Mouse (Mus musculus) CH12.LX (cell line): ENCODE measurements at regions not wholly inside any gene's neighbourhood (a gene's known extent, or its start where the extent isn't known, plus 50 kb on each side); places are given as distances from the start of the nearest gene placed in this dataset.

Experiments used
- DNase-seq: peaks from one replicate; pipeline ENCODE4 v3.0.0-alpha.2; 2013; ENCODE audit errors: extremely low read depth
- H3K27ac ChIP-seq: 2 replicates; pipeline ENCODE4 v1.5.1; 2012; ENCODE audit warnings: low read depth, mild to moderate bottlenecking, control low read depth, moderate library complexity; ENCODE audit not compliant: insufficient read depth
- H3K27me3 ChIP-seq: replicated peaks from 2 replicates; pipeline ENCODE3; 2012; ENCODE audit warnings: inconsistent platforms
- H3K36me3 ChIP-seq, 2 experiments: replicated peaks in 1 of 2; 2 replicates each; pipeline versions ENCODE3 to v1.6.1; 2012; ENCODE audit warnings: inconsistent platforms in 1 of 2, low read length in 1 of 2, mild to moderate bottlenecking in 1 of 2, mixed read lengths in 1 of 2, moderate library complexity in 1 of 2; ENCODE audit not compliant: control insufficient read depth in 1 of 2, insufficient read depth in 1 of 2
- H3K4me1 ChIP-seq, 2 experiments: 2 replicates each; pipeline ENCODE4 v1.6.1; 2012; ENCODE audit warnings: inconsistent platforms in 1 of 2, moderate library complexity in 1 of 2; ENCODE audit not compliant: insufficient read depth in 2 of 2, control insufficient read depth in 1 of 2
- H3K4me2 ChIP-seq: 2 replicates; pipeline ENCODE4 v1.6.1; 2012; ENCODE audit warnings: low read depth, mild to moderate bottlenecking, control low read depth; ENCODE audit not compliant: poor library complexity, insufficient read depth, severe bottlenecking
- H3K4me3 ChIP-seq, 3 experiments: fragments of 150-350 bp in 1 of 3; sonication (generic) in 1 of 3; replicated peaks in 1 of 3; 2 replicates each; pipeline versions ENCODE3 to v1.5.1; 2011 to 2012; ENCODE audit warnings: low read depth in 2 of 3, low read length in 2 of 3, mild to moderate bottlenecking in 2 of 3, moderate library complexity in 2 of 3, control low read depth in 1 of 3, improper control_type of control experiment in 1 of 3, inconsistent platforms in 1 of 3, mixed read lengths in 1 of 3; ENCODE audit not compliant: poor library complexity in 1 of 3
- H3K79me2 ChIP-seq: replicated peaks from 2 replicates; pipeline ENCODE4 v1.6.1; 2012; ENCODE audit warnings: mild to moderate bottlenecking, moderate library complexity; ENCODE audit not compliant: control insufficient read depth, poor library complexity, insufficient read depth, severe bottlenecking; ENCODE audit errors: extremely low read depth
- H3K9ac ChIP-seq: 2 replicates; pipeline ENCODE4 v1.6.1; 2012; ENCODE audit warnings: low read depth, mild to moderate bottlenecking, control low read depth, moderate library complexity; ENCODE audit not compliant: insufficient read depth
- H3K9me3 ChIP-seq: replicated peaks from 2 replicates; pipeline ENCODE3; 2012; ENCODE audit warnings: low read length, inconsistent platforms, mixed read lengths
- CHD2 ChIP-seq: IDR thresholded peaks from 2 replicates; pipeline ENCODE4 v1.6.1; 2011; ENCODE audit warnings: low read length, improper control_type of control experiment
- E2F4 ChIP-seq: IDR thresholded peaks from 2 replicates; pipeline ENCODE4 v1.6.1; 2011; ENCODE audit warnings: low read depth, low read length, improper control_type of control experiment; ENCODE audit not compliant: insufficient replicate concordance
- EP300 ChIP-seq: IDR thresholded peaks from 2 replicates; pipeline ENCODE4 v1.6.1; 2011; ENCODE audit warnings: low read length, improper control_type of control experiment
- GABPA ChIP-seq: IDR thresholded peaks from 2 replicates; pipeline ENCODE4 v1.6.1; 2012; ENCODE audit warnings: low read depth, low read length, improper control_type of control experiment, inconsistent platforms; ENCODE audit not compliant: insufficient replicate concordance
- HCFC1 ChIP-seq: IDR thresholded peaks from 2 replicates; pipeline ENCODE4 v1.6.1; 2012; ENCODE audit warnings: low read depth, mild to moderate bottlenecking, inconsistent platforms, low read length, improper control_type of control experiment
- IRF4 ChIP-seq: IDR thresholded peaks from 2 replicates; pipeline ENCODE4 v1.6.1; 2014; ENCODE audit warnings: low read depth, mild to moderate bottlenecking, inconsistent platforms, low read length, improper control_type of control experiment
- JUND ChIP-seq: conservative IDR thresholded peaks from 2 replicates; pipeline ENCODE4 v1.6.1; 2011; ENCODE audit warnings: low read depth, low read length, improper control_type of control experiment
- MAFK ChIP-seq: IDR thresholded peaks from 2 replicates; pipeline ENCODE4 v1.6.1; 2011; ENCODE audit warnings: low read length, improper control_type of control experiment; ENCODE audit not compliant: insufficient replicate concordance
- MEF2A ChIP-seq: IDR thresholded peaks from 2 replicates; pipeline ENCODE4 v1.6.1; 2014; ENCODE audit warnings: low read depth, mild to moderate bottlenecking, inconsistent platforms, low read length, improper control_type of control experiment, borderline replicate concordance
- MYC ChIP-seq: IDR thresholded peaks from 2 replicates; pipeline ENCODE4 v1.6.1; 2011; ENCODE audit warnings: low read depth, mild to moderate bottlenecking, improper control_type of control experiment, low read length
- POLR2AphosphoS2 ChIP-seq: IDR thresholded peaks from 2 replicates; pipeline ENCODE4 v1.6.1; 2011; ENCODE audit warnings: low read depth, low read length, improper control_type of control experiment
- RAD21 ChIP-seq: IDR thresholded peaks from 2 replicates; pipeline ENCODE4 v1.6.1; 2011; ENCODE audit warnings: low read depth, mild to moderate bottlenecking, low read length, improper control_type of control experiment, moderate library complexity
- SMC3 ChIP-seq: IDR thresholded peaks from 2 replicates; pipeline ENCODE4 v1.6.1; 2011; ENCODE audit warnings: low read depth, low read length, improper control_type of control experiment
- TBP ChIP-seq: conservative IDR thresholded peaks from 2 replicates; pipeline ENCODE4 v1.6.1; 2011; ENCODE audit warnings: low read depth, low read length, improper control_type of control experiment
- TCF12 ChIP-seq: IDR thresholded peaks from 2 replicates; pipeline ENCODE4 v1.6.1; 2014; ENCODE audit warnings: low read depth, mild to moderate bottlenecking, inconsistent platforms, low read length, improper control_type of control experiment
- USF1 ChIP-seq: IDR thresholded peaks from 2 replicates; pipeline ENCODE4 v1.6.1; 2014; ENCODE audit warnings: low read depth, mild to moderate bottlenecking, inconsistent platforms, low read length, improper control_type of control experiment
- USF2 ChIP-seq: conservative IDR thresholded peaks from 2 replicates; pipeline ENCODE4 v1.6.1; 2011; ENCODE audit warnings: low read depth, low read length, improper control_type of control experiment
- ZC3H11A ChIP-seq: IDR thresholded peaks from 2 replicates; pipeline ENCODE4 v1.6.1; 2012; ENCODE audit warnings: low read depth, mild to moderate bottlenecking, inconsistent platforms, low read length, improper control_type of control experiment
- ZMIZ1 ChIP-seq: IDR thresholded peaks from 2 replicates; pipeline ENCODE4 v1.6.1; 2012; ENCODE audit warnings: low read depth, mild to moderate bottlenecking, inconsistent platforms, low read length, improper control_type of control experiment
- ZNF384 ChIP-seq: IDR thresholded peaks from 2 replicates; pipeline ENCODE4 v1.6.1; 2012; ENCODE audit warnings: low read depth, low read length, improper control_type of control experiment, inconsistent platforms
- dilution Hi-C: fragments of 300-500 bp; cut with MboI; formaldehyde crosslinking; loops from 2 replicates; pipeline ENCODE4 v1.14.3; 2020; ENCODE audit warnings: low sequenced_read_pairs; ENCODE audit not compliant: extremely low pct_unique_long_range_greater_than_20kb, extremely low pct_ligation_motif_present
- in situ Hi-C: fragments of 300-500 bp; cut with MboI; formaldehyde crosslinking; loops from 3 replicates; pipeline ENCODE4 v1.14.3; 2019; ENCODE audit warnings: low sequenced_read_pairs, low pct_ligation_motif_present, low pct_unique_long_range_greater_than_20kb, mixed read lengths

GRCm38 (mm10) chr8:15392056-15392455 is 346.2 kb upstream of the BB014433 start:
- no peak overlapping the region for H3K27ac ChIP-seq
- no peaks in the 10 kb centered on the region for H3K36me3 ChIP-seq
- no peaks in the 10 kb centered on the region for H3K79me2 ChIP-seq
- H3K27me3 ChIP-seq = no peaks in the 10 kb centered on the region
- no peak overlapping the region for H3K4me3 ChIP-seq
- in situ Hi-C loops = no loop called here
- no peak overlapping the region for H3K9ac ChIP-seq
- dilution Hi-C loops = no loop called here
- peaks cover 65% of the 10 kb centered on the region for H3K9me3 ChIP-seq
- H3K4me2 ChIP-seq = no peak overlapping the region
- no peaks in the 10 kb centered on the region for H3K4me1 ChIP-seq
- no peak for DNase-seq
- no peak for TF ChIP-seq TBP
- TF ChIP-seq USF2 = no peak
- no peak for TF ChIP-seq E2F4
- no peak for TF ChIP-seq CHD2
- TF ChIP-seq, all 38 proteins: peak for 0

GRCm38 (mm10) chr8:15388791-15389190 is 342.9 kb upstream of the BB014433 start:
- dilution Hi-C loops = no loop called here
- Histone ChIP-seq H3K79me2 (no peaks in the 10 kb centered on the region), H3K4me2 (no peak overlapping the region), H3K9ac (no peak overlapping the region), H3K4me3 (no peak overlapping the region), H3K27me3 (no peaks in the 10 kb centered on the region), H3K4me1 (no peaks in the 10 kb centered on the region), H3K36me3 (no peaks in the 10 kb centered on the region), H3K9me3 (peaks cover 68% of the 10 kb centered on the region), H3K27ac (no peak overlapping the region)
- TF ChIP-seq JUND (no peak), SMC3 (no peak), GABPA (no peak), USF2 (no peak), HCFC1 (no peak), TBP (no peak), TCF12 (no peak), POLR2AphosphoS2 (no peak), MEF2A (no peak), ZNF384 (no peak), EP300 (no peak), MYC (no peak), IRF4 (no peak), ZC3H11A (no peak), USF1 (no peak), RAD21 (no peak), MAFK (no peak), ZMIZ1 (no peak)
- in situ Hi-C loops = no loop called here
- no peak for DNase-seq
